Mouse (Mus musculus): Measurements from ENCODE around the gene Abhd16a.

DNA sequence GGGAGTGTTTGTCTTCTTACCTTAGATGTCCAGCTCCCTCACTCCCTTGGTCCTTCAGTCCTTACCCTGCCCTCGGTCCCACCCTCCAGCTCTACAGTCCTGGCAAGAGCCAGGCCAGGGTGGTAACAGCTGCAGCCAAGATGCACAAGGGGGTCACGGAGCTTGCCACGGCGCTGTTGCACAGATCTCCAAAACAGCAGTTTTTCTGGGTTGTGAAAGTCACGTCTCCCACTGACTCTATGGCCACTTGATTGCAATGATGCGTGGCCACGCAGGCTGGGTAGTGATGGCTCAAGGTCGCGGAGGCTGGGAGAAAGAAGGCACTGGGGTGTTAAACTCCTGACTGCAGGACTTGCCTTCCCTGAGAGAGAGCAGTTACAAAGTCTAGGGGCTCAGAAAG, 17.6 kb upstream of the Abhd16a start:
- TF ChIP-seq CTCF (IDR thresholded peaks at IDR 0.05; ENCODE audit: borderline replicate concordance, insufficient read depth, low read length) (no peak), POLR2A (IDR thresholded peaks at IDR 0.05; ENCODE audit: low read depth, low read length) (no peak)

Measured in embryonic fibroblast, embryonic 13.5 days (primary cell).